ENCODE assay signal across 18 mouse cellular contexts in genomic region chr8:77341329-77341728, GRCm38 (mm10).
DNase-seq lines count a peak whose midpoint lies in the region; ATAC-seq lines count a peak whose summit lies in the region.
"Had no signal": no experiment of that assay in that cellular context is flagged by ENCODE, and none has a peak within 500 bp of the region (broad histone marks: within the 10 kb centered on the region; RNA-seq: fewer than 3 reads in every experiment).

No protein-coding gene starts in this region.

- peaks cover 24% of the 10 kb centered on the region for H3K4me1 ChIP-seq in forebrain, embryonic 10.5 days
- peaks cover 24% of the 10 kb centered on the region for H3K4me1 ChIP-seq in forebrain, embryonic 12.5 days
- peaks cover 10% of the 10 kb centered on the region for H3K4me1 ChIP-seq in lung, embryonic 16.5 days (replicated peaks; ENCODE audit: control insufficient read depth, insufficient read depth, low read length)
- H3K4me1 ChIP-seq in embryonic facial prominence, embryonic 15.5 days = peaks cover 30% of the 10 kb centered on the region
- peaks cover 24% of the 10 kb centered on the region for H3K4me1 ChIP-seq in limb, embryonic 15.5 days
- H3K4me1 ChIP-seq in forebrain, embryonic 16.5 days (replicated peaks; ENCODE audit: control insufficient read depth, insufficient read depth, low read length) = no peaks in the 10 kb centered on the region; the same call in 1 of the 2 replicates
- H3K4me1 ChIP-seq: intestine, embryonic 15.5 days had no signal

- 64% methylated on average over 9 of the region's 9 CpGs for WGBS in forebrain, embryonic 10.5 days
- WGBS in forebrain, embryonic 12.5 days = 63% methylated on average over 9 of the region's 9 CpGs
- 31% methylated on average over 9 of the region's 9 CpGs for WGBS in lung, embryonic 16.5 days
- 28% methylated on average over 9 of the region's 9 CpGs for WGBS in embryonic facial prominence, embryonic 15.5 days
- 28% methylated on average over 9 of the region's 9 CpGs for WGBS in limb, embryonic 15.5 days
- 64% methylated on average over 9 of the region's 9 CpGs for WGBS in forebrain, embryonic 16.5 days

- H3K9me3 ChIP-seq in forebrain, embryonic 10.5 days = no peaks in the 10 kb centered on the region
- no peaks in the 10 kb centered on the region for H3K9me3 ChIP-seq in forebrain, embryonic 12.5 days
- H3K9me3 ChIP-seq in lung, embryonic 16.5 days (ENCODE audit: control insufficient read depth, low read length) = no peaks in the 10 kb centered on the region
- H3K9me3 ChIP-seq in embryonic facial prominence, embryonic 15.5 days (replicated peaks) = no peaks in the 10 kb centered on the region
- no peaks in the 10 kb centered on the region for H3K9me3 ChIP-seq in limb, embryonic 15.5 days
- H3K9me3 ChIP-seq in forebrain, embryonic 16.5 days (ENCODE audit: control insufficient read depth, low read length) = no peaks in the 10 kb centered on the region
- H3K9me3 ChIP-seq: forebrain, embryonic 15.5 days; intestine, embryonic 15.5 days; kidney, embryonic 15.5 days; neural tube, embryonic 12.5 days had no signal

- ATAC-seq in forebrain, embryonic 12.5 days (ENCODE audit: low FRiP score) = no peak
- peak; percentile 83 for ATAC-seq in lung, embryonic 16.5 days (ENCODE audit: low read depth)
- peak; percentile 11; the same call in 1 of the 2 replicates for ATAC-seq in embryonic facial prominence, embryonic 15.5 days (ENCODE audit: insufficient number of reproducible peaks, low FRiP score, low TSS enrichment, low read depth)
- no peak for ATAC-seq in limb, embryonic 15.5 days (ENCODE audit: insufficient number of reproducible peaks, low FRiP score, low TSS enrichment, low read depth)
- no peak for ATAC-seq in forebrain, embryonic 16.5 days
- ATAC-seq: forebrain, embryonic 15.5 days; intestine, embryonic 15.5 days; liver, postnatal 0 days had no signal

- 0 out of 2 replicates have a peak, but pooled peaks cover 12% of the 10 kb centered on the region for H3K36me3 ChIP-seq in forebrain, embryonic 10.5 days (replicated peaks)
- H3K36me3 ChIP-seq in forebrain, embryonic 12.5 days (replicated peaks) = 0 out of 2 replicates have a peak, but pooled peaks cover 3% of the 10 kb centered on the region
- no peaks in the 10 kb centered on the region; the same call in 1 of the 2 replicates for H3K36me3 ChIP-seq in lung, embryonic 16.5 days (ENCODE audit: control insufficient read depth, insufficient read depth, low read length)
- H3K36me3 ChIP-seq in embryonic facial prominence, embryonic 15.5 days = peaks cover 11% of the 10 kb centered on the region
- H3K36me3 ChIP-seq in limb, embryonic 15.5 days = peaks cover 23% of the 10 kb centered on the region
- H3K36me3 ChIP-seq in forebrain, embryonic 16.5 days (ENCODE audit: control insufficient read depth, insufficient read depth) = no peaks in the 10 kb centered on the region
- H3K36me3 ChIP-seq: forebrain, embryonic 15.5 days; neural tube, embryonic 12.5 days had no signal

- no peak overlapping the region for H3K4me3 ChIP-seq in forebrain, embryonic 10.5 days
- H3K4me3 ChIP-seq in forebrain, embryonic 12.5 days (replicated peaks) = no peak overlapping the region
- H3K4me3 ChIP-seq in lung, embryonic 16.5 days (ENCODE audit: low read length) = no peak overlapping the region
- H3K4me3 ChIP-seq in embryonic facial prominence, embryonic 15.5 days (replicated peaks) = no peak overlapping the region
- H3K4me3 ChIP-seq in limb, embryonic 15.5 days = no peak overlapping the region
- H3K4me3 ChIP-seq in forebrain, embryonic 16.5 days (replicated peaks; ENCODE audit: low read length) = no peak overlapping the region
- H3K4me3 ChIP-seq: forebrain, embryonic 15.5 days; intestine, embryonic 15.5 days; kidney, embryonic 15.5 days; layer of hippocampus, adult 2 months; neural tube, embryonic 12.5 days had no signal

- no peak overlapping the region for H3K4me2 ChIP-seq in forebrain, embryonic 12.5 days
- no peak overlapping the region for H3K4me2 ChIP-seq in lung, embryonic 16.5 days (ENCODE audit: low read depth, low read length)
- peak overlapping the region; percentile 9 for H3K4me2 ChIP-seq in embryonic facial prominence, embryonic 15.5 days (replicated peaks)
- no peak overlapping the region for H3K4me2 ChIP-seq in limb, embryonic 15.5 days
- H3K4me2 ChIP-seq in forebrain, embryonic 16.5 days (ENCODE audit: low read length) = no peak overlapping the region
- H3K4me2 ChIP-seq: forebrain, embryonic 15.5 days; intestine, embryonic 15.5 days; kidney, embryonic 15.5 days; neural tube, embryonic 12.5 days had no signal

- H3K27me3 ChIP-seq in forebrain, embryonic 10.5 days (ENCODE audit: poor library complexity, severe bottlenecking) = no peaks in the 10 kb centered on the region
- no peaks in the 10 kb centered on the region for H3K27me3 ChIP-seq in forebrain, embryonic 12.5 days
- H3K27me3 ChIP-seq in lung, embryonic 16.5 days (ENCODE audit: control insufficient read depth, insufficient read depth, low read depth, low read length) = no peaks in the 10 kb centered on the region
- H3K27me3 ChIP-seq in embryonic facial prominence, embryonic 15.5 days = no peaks in the 10 kb centered on the region
- H3K27me3 ChIP-seq in limb, embryonic 15.5 days = no peaks in the 10 kb centered on the region
- no peaks in the 10 kb centered on the region for H3K27me3 ChIP-seq in forebrain, embryonic 16.5 days (replicated peaks; ENCODE audit: control insufficient read depth, insufficient read depth, low read length)
- H3K27me3 ChIP-seq: forebrain, embryonic 15.5 days; intestine, embryonic 15.5 days; kidney, embryonic 15.5 days; neural tube, embryonic 12.5 days had no signal

- H3K9ac ChIP-seq in forebrain, embryonic 12.5 days = no peak overlapping the region
- H3K9ac ChIP-seq in lung, embryonic 16.5 days (ENCODE audit: low read length) = no peak overlapping the region
- no peak overlapping the region for H3K9ac ChIP-seq in embryonic facial prominence, embryonic 15.5 days
- H3K9ac ChIP-seq in limb, embryonic 15.5 days = no peak overlapping the region
- no peak overlapping the region for H3K9ac ChIP-seq in forebrain, embryonic 16.5 days (replicated peaks; ENCODE audit: low read depth, low read length)
- H3K9ac ChIP-seq: forebrain, embryonic 15.5 days; intestine, embryonic 15.5 days; kidney, embryonic 15.5 days; liver, postnatal 0 days; neural tube, embryonic 12.5 days had no signal

- DNase-seq in forebrain, embryonic 10.5 days (ENCODE audit: extremely low spot score, low spot score) = no peak
- no peak for DNase-seq in lung, postnatal 10 days
- no peak for DNase-seq in adrenal gland, postnatal 36 days
- DNase-seq: cerebellum, adult 9-11 months; heart, postnatal 4 days; liver; liver, postnatal 0 days; right cerebral cortex, postnatal 14 days had no signal

- H3K27ac ChIP-seq in forebrain, embryonic 10.5 days = peak overlapping the region; percentile 25; the same call in 1 of the 2 replicates
- no peak overlapping the region for H3K27ac ChIP-seq in forebrain, embryonic 12.5 days
- peak overlapping the region; percentile 85 for H3K27ac ChIP-seq in lung, embryonic 16.5 days (ENCODE audit: low read length)
- peak overlapping the region; percentile 90 for H3K27ac ChIP-seq in embryonic facial prominence, embryonic 15.5 days (replicated peaks)
- H3K27ac ChIP-seq in limb, embryonic 15.5 days = peak overlapping the region; percentile 79
- no peak overlapping the region for H3K27ac ChIP-seq in forebrain, embryonic 16.5 days (ENCODE audit: low read length)
- H3K27ac ChIP-seq: forebrain, embryonic 15.5 days; intestine, embryonic 15.5 days; layer of hippocampus, adult 2 months; neural tube, embryonic 12.5 days had no signal

Comparison
In these comparisons a context has a peak if more than half of its experiments do, and no peak if none do; other contexts are left out.
1. H3K27ac ChIP-seq: peak in forebrain, embryonic 10.5 days (single experiment), lung, embryonic 16.5 days (single experiment), embryonic facial prominence, embryonic 15.5 days (single experiment) and limb, embryonic 15.5 days (single experiment); none in forebrain, embryonic 12.5 days (single experiment) and forebrain, embryonic 16.5 days (single experiment).
2. ATAC-seq: peak in lung, embryonic 16.5 days (single experiment) and embryonic facial prominence, embryonic 15.5 days (single experiment); none in forebrain, embryonic 12.5 days (single experiment), limb, embryonic 15.5 days (single experiment) and forebrain, embryonic 16.5 days (single experiment).